Mouse (Mus musculus) limb, embryonic 14.5 days (tissue): Measurements from ENCODE around the gene Rad51b. TPM values are rescaled to one million over a fixed set of nuclear protein-coding genes. Genes with fewer than 3 reads are reported as not detected.

ENCODE experiments used
- ATAC-seq: fragments of 200-750 bp; cut with Nextera tagmentation; 2 replicates; pipeline ENCODE4 v1.8.0; 2017; ENCODE audit warnings: low read depth, moderate number of reproducible peaks, moderate TSS enrichment; ENCODE audit not compliant: low FRiP score
- DNase-seq: peaks from one replicate; pipeline ENCODE4 v3.0.0-alpha.2; 2015; ENCODE audit warnings: low spot score
- H3K27ac ChIP-seq: fragments of 300-500 bp; sonication (generic); replicated peaks from 2 replicates; pipeline ENCODE4 v1.5.1; 2014; ENCODE audit warnings: low read depth, mild to moderate bottlenecking, low read length, moderate library complexity, mixed read lengths
- H3K27me3 ChIP-seq: fragments of 300-500 bp; sonication (generic); 2 replicates; pipeline ENCODE4 v1.6.1; 2014; ENCODE audit warnings: low read length, mixed read lengths; ENCODE audit not compliant: control insufficient read depth, insufficient read depth
- H3K36me3 ChIP-seq: fragments of 300-500 bp; sonication (generic); 2 replicates; pipeline ENCODE4 v1.6.1; 2014; ENCODE audit warnings: mild to moderate bottlenecking, low read length, moderate library complexity, mixed read lengths; ENCODE audit not compliant: control insufficient read depth, insufficient read depth
- H3K4me1 ChIP-seq: fragments of 300-500 bp; sonication (generic); 2 replicates; pipeline ENCODE4 v1.6.1; 2014; ENCODE audit warnings: antibody characterized with exemption, low read length, mixed read lengths; ENCODE audit not compliant: control insufficient read depth, insufficient read depth
- H3K4me2 ChIP-seq: fragments of 300-500 bp; sonication (generic); replicated peaks from 2 replicates; pipeline ENCODE4 v1.6.1; 2014; ENCODE audit warnings: low read depth, mild to moderate bottlenecking, low read length, moderate library complexity; ENCODE audit not compliant: severe bottlenecking
- H3K4me3 ChIP-seq: fragments of 300-500 bp; sonication (generic); replicated peaks from 2 replicates; pipeline ENCODE4 v1.5.1; 2014; ENCODE audit warnings: low read length
- H3K9ac ChIP-seq: fragments of 300-500 bp; sonication (generic); 2 replicates; pipeline ENCODE4 v1.6.1; 2014; ENCODE audit warnings: mild to moderate bottlenecking, low read depth, low read length, moderate library complexity; ENCODE audit not compliant: severe bottlenecking
- H3K9me3 ChIP-seq: fragments of 300-500 bp; sonication (generic); 2 replicates; pipeline ENCODE4 v1.6.1; 2016; ENCODE audit warnings: low read length; ENCODE audit not compliant: control insufficient read depth
- POLR2A ChIP-seq: fragments of 200-500 bp; IDR thresholded peaks from 2 replicates; pipeline ENCODE4 v1.8.0; 2012; ENCODE audit warnings: inconsistent platforms, mild to moderate bottlenecking, moderate library complexity, borderline replicate concordance; ENCODE audit not compliant: insufficient read depth, insufficient read length; ENCODE audit errors: extremely low read depth
- WGBS: fragments of 180-500 bp; shearing (Covaris S2); extraction: QIAGEN DNeasy Blood & Tissue Kit; methylation state at CpG from one replicate; pipeline ENCODE4 v1.1.7; 2014; 5-methylcytosine and 5-hydroxymethylcytosine counted together
- polyA plus RNA-seq, 2 experiments: library from polyadenylated mRNA; depleted of rRNA in 1 of 2; stranded (reverse) in 1 of 2; unstranded in 1 of 2; fragments of >200 nt; fragmentation: Nextera tagmentation in 1 of 2; extraction: Ambion mirVana in 1 of 2; gene quantifications; 2 replicates each; pipeline versions ENCODE4 v1.2.1 to v1.2.3; 2012 to 2014

The Rad51b gene
- polyA plus RNA-seq, 2 experiments, result 3.2 to 5.7 TPM

DNA sequence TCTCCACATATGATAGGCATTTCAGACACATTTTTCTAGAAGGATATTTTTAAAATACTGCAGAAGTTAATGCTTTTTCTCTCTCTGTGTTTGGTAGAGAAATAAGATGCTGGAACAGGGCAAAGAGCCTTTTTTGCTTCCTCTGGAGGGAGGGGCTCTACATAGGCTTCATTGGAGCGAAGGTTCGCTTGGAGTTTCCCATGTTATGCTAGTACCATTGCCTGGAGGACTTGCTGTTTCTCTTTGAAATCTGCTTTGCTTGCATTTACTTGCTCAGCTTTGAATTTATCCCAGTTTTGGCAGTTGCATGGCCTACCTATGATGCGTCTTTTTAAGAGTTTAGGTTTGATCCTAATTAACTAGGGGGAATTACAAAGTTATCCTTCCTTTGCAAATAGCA lies 92.2 kb downstream of the Rad51b start:
- WGBS, result 60% methylated on average over 3 of the region's 3 CpGs
- ATAC-seq, result no peak

DNA sequence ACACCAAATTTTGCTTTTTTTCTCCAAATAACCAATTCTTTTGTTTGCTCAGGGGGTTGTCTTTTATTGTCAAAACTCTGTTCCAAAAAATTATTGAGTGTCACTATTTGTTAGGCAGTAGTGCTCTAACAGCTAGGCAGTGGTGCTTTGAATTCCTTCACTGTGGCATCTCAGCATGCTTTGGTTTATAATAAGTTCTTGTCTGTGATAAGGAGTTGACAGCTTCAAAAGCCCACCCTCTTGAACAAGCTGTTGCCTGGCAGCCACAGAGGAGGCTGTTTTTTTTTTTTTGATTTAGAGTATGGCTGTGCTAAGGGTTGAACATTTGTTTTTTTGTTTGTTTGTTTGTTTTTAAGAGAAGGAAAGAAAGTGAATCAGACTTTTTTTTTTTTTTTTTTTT lies 92.9 kb downstream of the Rad51b start:
- DNase-seq (no peak), ATAC-seq (no peak)
- no peak for TF ChIP-seq POLR2A
- H3K4me2 ChIP-seq, result no peak overlapping the region
- no peaks in the 10 kb centered on the region for H3K9me3 ChIP-seq
- H3K27me3 ChIP-seq, result no peaks in the 10 kb centered on the region
- no peaks in the 10 kb centered on the region for H3K36me3 ChIP-seq
- no peak overlapping the region for H3K27ac ChIP-seq
- H3K4me1 ChIP-seq, result peaks cover under 1% of the 10 kb centered on the region; the same call in 1 of the 2 replicates
- no peak overlapping the region for H3K4me3 ChIP-seq
- no peak overlapping the region for H3K9ac ChIP-seq

More for the DNA sequence above, 92.2 kb downstream of the Rad51b start:
- no peak overlapping the region for H3K9ac ChIP-seq
- peaks cover 7% of the 10 kb centered on the region; the same call in 1 of the 2 replicates for H3K4me1 ChIP-seq
- no peak for DNase-seq
- no peak overlapping the region; the same call in 1 of the 2 replicates for H3K27ac ChIP-seq
- no peaks in the 10 kb centered on the region for H3K27me3 ChIP-seq
- H3K4me3 ChIP-seq, result no peak overlapping the region
- no peak overlapping the region for H3K4me2 ChIP-seq
- no peaks in the 10 kb centered on the region for H3K36me3 ChIP-seq
- no peak for TF ChIP-seq POLR2A
- no peaks in the 10 kb centered on the region for H3K9me3 ChIP-seq

- H3K36me3 ChIP-seq, result no peaks in the 10 kb centered on the region
- no peak overlapping the region for H3K27ac ChIP-seq
- no peak overlapping the region for H3K4me2 ChIP-seq
- no peak overlapping the region for H3K9ac ChIP-seq
- 59% methylated on average over 2 of the region's 2 CpGs for WGBS
- no peak overlapping the region for H3K4me3 ChIP-seq
- no peak for TF ChIP-seq POLR2A
- DNase-seq (no peak), ATAC-seq (no peak)
- H3K4me1 ChIP-seq, result no peaks in the 10 kb centered on the region
- H3K9me3 ChIP-seq, result no peaks in the 10 kb centered on the region
- no peaks in the 10 kb centered on the region for H3K27me3 ChIP-seq
Observed at GRCm38 (mm10) chr12:79393636-79394035, 96.6 kb downstream of the Rad51b start.

DNA sequence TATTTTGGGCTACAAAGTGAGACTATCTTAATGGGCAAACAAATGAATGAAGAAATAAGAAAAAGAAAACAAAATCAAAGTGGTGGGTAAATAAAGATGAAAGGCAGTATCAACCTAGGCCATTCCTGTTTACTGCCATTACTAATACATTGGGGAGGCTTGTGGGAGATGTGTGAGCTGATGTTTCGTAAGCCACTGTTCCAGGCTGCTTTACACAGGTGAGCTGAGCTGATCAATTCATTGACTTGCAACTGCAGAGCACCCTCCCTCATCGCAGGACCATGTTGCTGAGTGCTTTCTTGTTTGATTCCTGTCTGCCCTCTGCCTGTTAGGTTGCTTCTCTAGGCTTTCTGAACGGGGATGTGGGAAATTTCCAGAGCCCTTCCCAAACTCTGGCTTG lies 106.9 kb downstream of the Rad51b start:
- Histone ChIP-seq H3K36me3 (no peaks in the 10 kb centered on the region), H3K27ac (no peak overlapping the region), H3K9me3 (no peaks in the 10 kb centered on the region), H3K4me1 (no peaks in the 10 kb centered on the region), H3K4me3 (no peak overlapping the region), H3K27me3 (no peaks in the 10 kb centered on the region), H3K9ac (no peak overlapping the region), H3K4me2 (no peak overlapping the region)
- no peak for DNase-seq
- WGBS, result 75% methylated on average over 3 of the region's 3 CpGs
- ATAC-seq, result no peak
- no peak for TF ChIP-seq POLR2A

- ATAC-seq (no peak), DNase-seq (no peak)
- Histone ChIP-seq H3K27me3 (no peaks in the 10 kb centered on the region), H3K4me2 (no peak overlapping the region), H3K9me3 (no peaks in the 10 kb centered on the region), H3K4me3 (no peak overlapping the region), H3K4me1 (0 out of 2 replicates have a peak, but pooled peaks cover 3% of the 10 kb centered on the region), H3K9ac (no peak overlapping the region), H3K27ac (no peak overlapping the region), H3K36me3 (no peaks in the 10 kb centered on the region)
- WGBS, result 67% methylated on average over 1 of the region's 1 CpGs
- TF ChIP-seq POLR2A, result no peak
Observed at GRCm38 (mm10) chr12:79404494-79404893, 107.4 kb downstream of the Rad51b start.

GRCm38 (mm10) chr12:79408677-79409076 lies 111.6 kb downstream of the Rad51b start:
- Histone ChIP-seq H3K4me3 (no peak overlapping the region), H3K36me3 (no peaks in the 10 kb centered on the region), H3K4me2 (no peak overlapping the region), H3K9ac (no peak overlapping the region), H3K27me3 (no peaks in the 10 kb centered on the region), H3K27ac (no peak overlapping the region), H3K9me3 (no peaks in the 10 kb centered on the region), H3K4me1 (0 out of 2 replicates have a peak, but pooled peaks cover 3% of the 10 kb centered on the region)
- no peak for ATAC-seq
- DNase-seq, result no peak
- 69% methylated on average over 2 of the region's 2 CpGs for WGBS
- no peak for TF ChIP-seq POLR2A
